Mouse (Mus musculus): ENCODE data around the gene Gm10803.
"Not testable (repeated sequence)": the region's sequence is repeated elsewhere in the genome, so short reads cannot be mapped to it uniquely, and the experiment has no call there.

Gene Gm10803

GRCm38 (mm10) chr2:93560268-93560667 lies at the start of gene Gm10803:
Gene Gm10803 (plus strand): TSS chr2:93560568.
- DNase-seq: not testable (repeated sequence)

GRCm38 (mm10) chr2:93510839-93511238 lies 49.5 kb upstream of the Gm10803 start:
- no peak for DNase-seq

DNA sequence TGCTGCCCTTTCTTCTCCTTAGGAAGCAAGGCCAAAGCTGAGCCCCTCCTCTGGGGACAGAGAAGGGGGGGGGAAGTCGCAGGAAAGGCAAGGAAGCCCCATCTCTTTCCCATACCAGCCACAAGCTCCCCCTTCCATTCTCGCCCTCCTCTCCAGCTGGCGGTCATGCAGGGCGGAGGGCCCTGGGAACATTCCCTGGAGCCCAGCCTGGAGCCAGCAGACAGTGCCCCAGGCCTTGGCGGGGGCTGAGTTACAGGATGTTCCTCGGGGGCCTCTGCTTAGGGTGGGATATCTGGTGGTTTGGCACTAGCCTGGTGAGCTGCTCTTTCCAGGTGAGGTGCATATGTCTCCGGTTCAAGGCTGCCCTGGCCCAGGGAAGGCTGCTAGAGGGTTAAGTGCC lies 48.2 kb upstream of the Gm10803 start:
- no peak for DNase-seq

DNA sequence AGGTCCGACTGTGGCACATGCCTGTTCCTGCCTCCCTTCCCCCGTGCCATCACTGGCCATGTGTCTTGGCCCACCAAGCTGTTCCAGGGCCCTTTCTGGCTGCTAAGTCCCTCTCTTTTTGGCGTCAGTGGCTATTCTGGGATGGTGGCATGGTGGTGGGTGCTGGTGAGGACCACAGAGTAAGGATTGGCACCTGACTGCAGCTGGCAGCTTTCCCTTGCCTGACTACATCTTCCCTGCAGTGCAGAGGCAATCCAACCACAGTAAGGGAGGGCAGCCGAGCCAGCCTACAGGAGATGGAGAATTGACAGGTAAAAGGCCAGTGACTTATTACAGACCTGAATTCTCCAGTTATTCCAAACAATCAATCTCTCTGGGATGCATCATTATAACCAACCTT lies 45.1 kb upstream of the Gm10803 start:
- DNase-seq: no peak

- DNase-seq: peak; percentile 30 to 44
Measured at GRCm38 (mm10) chr2:93521042-93521441, 39.3 kb upstream of the Gm10803 start.

DNA sequence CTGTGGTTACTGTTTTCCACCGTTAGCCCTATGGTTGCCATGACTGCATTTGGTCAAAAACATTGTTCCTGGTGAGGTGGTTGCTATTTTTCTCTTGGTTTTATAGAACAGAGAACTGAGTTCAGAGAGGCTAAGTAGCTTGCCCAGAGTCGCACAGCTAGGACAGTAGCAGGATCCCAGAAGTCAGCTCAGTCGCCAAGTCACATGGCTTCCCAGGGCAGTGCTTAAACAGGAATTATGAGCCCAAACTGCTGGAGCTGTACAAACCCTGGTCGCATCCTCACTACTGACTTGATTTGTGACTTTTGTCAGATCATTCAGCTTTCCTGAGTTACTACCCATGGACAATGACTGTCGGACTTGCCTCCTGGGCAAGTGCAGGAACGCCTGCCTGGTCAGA lies 38.8 kb upstream of the Gm10803 start:
- DNase-seq: no peak

- no peak for DNase-seq
Measured at GRCm38 (mm10) chr2:93522005-93522404, 38.4 kb upstream of the Gm10803 start.

GRCm38 (mm10) chr2:93525033-93525762 lies 35.2 kb upstream of the Gm10803 start:
- no peak for DNase-seq

DNA sequence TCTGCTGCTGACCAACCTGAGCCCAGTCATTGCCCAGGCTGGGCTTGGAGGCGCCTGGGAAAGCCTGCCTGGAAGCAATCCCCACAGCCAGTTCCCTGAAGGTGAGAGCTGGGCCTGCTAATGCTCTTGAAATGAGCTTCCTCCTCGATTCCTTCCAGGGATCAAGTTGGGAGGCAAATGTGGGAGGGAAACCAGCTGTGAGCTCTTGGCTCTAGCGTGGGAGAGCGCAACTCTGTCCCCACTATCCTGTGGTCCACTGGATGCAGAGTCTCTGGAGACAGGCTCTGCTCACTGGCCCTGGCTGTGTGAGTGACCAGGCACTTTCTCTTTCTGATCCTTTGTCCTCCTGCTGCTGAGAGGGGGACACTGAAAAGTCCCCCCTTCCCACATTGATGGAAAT lies 30.8 kb upstream of the Gm10803 start:
- no peak for DNase-seq

GRCm38 (mm10) chr2:93533891-93534290 lies 26.5 kb upstream of the Gm10803 start:
- no peak for DNase-seq

DNA sequence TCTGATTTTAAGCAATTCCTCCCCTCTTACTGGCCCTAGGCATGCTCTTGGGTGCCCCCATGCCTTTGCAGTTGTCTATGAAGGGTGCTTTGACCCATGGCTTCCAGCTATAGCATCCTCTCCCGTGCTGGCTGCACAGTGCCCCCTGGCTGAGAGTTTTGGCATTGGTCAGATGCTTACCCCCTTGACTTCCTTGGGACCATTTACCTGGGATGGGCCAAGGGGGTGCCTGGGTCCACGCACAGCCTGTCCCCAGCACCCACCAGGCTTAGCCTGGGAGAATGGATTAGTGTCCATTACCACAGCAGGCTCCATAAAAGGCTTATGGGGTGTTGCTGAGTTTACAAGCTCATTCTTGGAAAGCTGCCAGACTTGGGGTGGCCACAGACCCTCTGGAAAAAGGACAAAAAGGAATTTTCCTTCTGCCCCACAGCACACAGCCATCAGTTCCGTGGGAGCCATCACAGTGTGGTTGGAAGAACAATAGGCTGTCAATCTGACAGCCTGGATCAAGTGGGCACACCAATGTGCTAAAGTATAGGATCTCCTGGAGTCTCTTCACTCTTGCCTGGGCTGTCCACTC lies 22.9 kb upstream of the Gm10803 start:
- no peak for DNase-seq

GRCm38 (mm10) chr2:93538140-93538539 lies 22.2 kb upstream of the Gm10803 start:
- DNase-seq: no peak

DNA sequence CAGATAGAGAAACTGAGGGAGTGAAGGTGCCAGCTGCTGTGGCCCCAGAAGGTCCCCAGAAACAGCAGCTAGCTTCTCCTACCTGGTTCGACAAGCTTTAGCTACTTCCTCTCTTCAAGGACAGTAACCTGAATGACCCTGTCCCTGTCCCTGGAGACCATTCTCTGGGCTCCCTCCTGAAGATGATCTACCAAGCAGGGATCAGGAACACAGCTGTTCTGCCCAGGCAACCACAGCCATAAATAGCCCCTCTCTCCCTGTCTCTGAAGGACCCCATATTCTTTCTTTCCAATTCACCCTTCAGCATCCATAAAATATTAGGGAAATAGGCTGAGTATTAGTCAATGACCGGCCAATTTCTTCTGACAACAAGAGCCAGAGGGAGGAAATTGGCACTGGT lies 18.6 kb upstream of the Gm10803 start:
- no peak for DNase-seq

GRCm38 (mm10) chr2:93552676-93553521 lies 7.5 kb upstream of the Gm10803 start:
- no peak for DNase-seq

DNA sequence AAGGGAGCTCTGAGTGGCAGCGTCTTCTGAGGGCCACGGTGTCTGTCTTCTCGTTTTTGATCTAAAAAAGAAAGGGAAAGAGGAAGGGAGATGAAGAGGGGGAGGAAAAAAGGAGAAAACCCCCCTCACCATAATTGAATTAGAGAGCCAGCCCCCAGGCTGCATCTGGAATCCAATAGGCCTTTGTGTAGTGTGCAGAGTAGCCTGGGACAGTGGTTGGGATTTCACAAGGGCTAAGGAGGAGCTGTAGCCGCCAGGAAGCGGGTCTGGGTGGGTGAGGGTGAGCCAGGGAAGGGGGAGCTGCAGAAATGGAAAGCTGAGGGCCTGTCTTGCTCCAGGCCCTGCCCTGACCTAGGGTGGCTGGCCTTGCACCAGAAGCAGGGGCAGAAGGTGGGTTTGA lies 6.5 kb upstream of the Gm10803 start:
- DNase-seq: no peak

DNA sequence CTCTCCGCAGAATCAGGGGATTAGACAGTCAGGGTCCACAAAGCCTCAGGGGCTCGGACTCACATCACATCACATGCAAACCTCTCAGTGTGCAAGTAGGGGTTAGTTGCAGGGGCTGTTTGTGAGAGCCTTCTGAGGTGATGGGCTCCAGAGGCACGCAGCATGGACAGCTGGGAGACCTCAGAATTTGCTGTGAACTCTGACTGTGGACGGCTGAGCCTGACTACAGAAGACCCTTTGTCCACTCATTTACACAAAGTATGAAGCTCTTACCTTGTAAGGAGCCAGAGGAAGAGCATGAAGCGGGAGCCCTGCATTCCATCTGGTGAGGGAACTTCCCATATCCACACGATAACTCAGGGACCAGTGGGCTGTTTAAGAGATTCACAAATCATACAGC lies 5.3 kb downstream of the Gm10803 start:
- DNase-seq: no peak

DNA sequence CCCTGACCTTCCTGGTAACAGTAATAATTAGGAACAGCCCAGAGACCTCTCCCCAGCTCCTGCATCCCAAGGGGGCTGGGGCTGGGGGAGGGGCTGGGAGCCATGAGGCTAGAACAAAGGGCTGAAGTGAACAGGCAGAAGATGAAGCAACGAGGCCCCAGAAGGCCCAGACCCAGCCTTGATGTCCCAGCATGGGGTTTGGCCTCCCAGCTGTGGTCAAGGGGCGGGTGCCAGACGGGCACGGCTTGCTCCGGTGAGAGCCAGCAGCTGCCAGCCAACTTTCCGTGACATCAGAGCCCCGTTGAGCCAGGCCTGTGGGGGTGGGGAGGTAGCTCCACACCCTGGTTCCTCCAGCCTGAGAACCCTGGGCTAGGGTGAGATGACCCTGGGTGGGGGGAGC lies 7.3 kb downstream of the Gm10803 start:
- no peak for DNase-seq

DNA sequence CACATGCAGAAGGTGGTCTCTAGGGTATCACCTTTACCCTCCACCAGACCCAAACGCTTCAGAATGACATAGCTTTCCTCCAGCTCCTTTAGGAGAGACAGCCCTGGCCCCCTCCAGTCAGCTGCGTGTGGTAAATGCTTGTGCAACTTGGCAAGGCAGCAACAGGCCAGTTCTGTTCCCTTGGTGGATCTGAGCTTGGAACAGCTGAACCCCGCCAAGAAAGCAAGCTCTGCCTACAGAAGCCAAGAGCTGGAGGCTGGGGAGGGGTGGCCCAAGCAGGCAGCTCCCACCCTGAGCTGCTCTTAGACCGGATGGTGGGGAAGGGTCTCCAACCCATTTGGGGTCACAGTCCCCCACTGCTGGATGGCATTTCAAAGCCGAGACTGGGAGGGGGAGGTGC lies 12.2 kb downstream of the Gm10803 start:
- no peak for DNase-seq

DNA sequence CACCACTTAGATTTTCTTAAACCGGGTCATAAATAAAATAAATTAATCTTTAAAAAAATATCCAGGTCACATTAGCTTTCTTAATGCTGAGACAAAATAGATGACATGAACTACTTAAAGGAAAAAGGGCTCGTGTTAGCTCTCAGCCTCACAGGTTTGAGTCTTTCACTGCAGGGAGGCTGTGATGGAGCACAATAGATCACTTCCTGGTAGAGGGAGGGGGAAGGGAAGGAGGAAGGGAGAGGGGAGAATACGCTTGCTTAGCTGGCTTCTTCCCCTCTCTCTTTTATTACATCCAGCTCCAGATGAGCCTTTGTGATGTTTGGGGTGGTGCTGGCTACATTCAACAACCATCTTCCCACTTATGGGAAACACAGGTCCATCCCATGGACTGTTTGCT lies 20.9 kb downstream of the Gm10803 start:
- no peak for DNase-seq

DNA sequence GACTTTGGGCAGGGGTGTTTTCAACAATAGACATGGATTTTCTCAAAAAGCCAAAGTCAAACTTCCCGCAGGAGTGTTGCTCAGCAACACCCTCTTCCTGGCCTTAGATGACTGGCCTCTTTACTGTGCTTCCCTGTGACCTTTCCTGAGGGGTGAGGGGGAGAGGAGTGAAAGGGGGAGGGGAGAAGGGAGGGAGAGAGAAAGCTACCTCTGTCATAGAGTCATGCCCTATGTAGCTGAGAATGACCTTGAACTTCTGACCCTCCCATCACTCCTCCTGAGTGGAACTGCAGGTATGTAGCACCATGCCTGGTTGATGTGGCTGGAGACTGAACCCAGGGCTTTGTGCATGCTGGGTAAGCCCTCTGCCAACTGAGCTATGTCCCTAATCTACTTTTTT lies 25.5 kb downstream of the Gm10803 start:
- no peak for DNase-seq

DNA sequence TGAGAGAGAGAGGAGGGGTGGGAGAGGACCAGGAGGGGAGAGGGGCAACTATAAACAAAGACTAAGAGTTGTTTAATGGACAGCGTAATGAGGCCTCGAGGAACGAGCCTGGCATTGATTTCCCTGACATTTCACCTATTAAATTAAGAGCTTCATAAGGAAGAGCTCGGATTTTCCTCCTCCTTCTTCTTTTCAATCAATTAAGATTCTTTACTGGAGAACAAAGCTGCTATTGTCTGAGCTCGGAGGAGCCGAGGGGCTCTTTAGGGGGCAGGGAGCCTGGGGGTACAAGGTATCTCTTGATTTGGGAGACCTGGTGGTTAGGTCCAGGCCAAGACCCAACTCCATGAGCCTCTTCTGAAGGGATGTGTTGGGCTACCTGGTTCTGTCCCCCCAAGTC lies 27.1 kb downstream of the Gm10803 start:
- DNase-seq: no peak

DNA sequence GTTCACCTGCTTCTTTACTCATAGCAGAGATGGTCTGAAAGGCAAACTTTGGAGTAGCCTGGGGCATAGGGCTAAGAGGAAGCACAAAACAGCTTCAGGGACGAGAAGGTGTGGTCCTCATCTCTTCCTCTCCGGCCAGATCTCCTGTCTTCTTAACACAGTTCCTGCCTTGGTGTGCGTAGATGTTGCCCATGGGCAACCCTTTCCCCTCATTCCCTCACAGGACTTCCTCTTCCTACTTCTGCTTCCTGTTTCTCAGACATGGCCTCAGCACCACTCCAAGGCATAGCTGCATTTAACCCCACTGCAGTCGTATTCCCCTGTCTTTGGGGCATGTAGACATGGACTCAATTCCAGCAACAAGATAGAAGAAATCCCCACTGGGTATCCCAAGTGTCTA lies 29.5 kb downstream of the Gm10803 start:
- no peak for DNase-seq

- DNase-seq: no peak
Measured at GRCm38 (mm10) chr2:93591706-93592105, 31.3 kb downstream of the Gm10803 start.
